ENCODE assay signal across 18 mouse cellular contexts in the genomic region with DNA sequence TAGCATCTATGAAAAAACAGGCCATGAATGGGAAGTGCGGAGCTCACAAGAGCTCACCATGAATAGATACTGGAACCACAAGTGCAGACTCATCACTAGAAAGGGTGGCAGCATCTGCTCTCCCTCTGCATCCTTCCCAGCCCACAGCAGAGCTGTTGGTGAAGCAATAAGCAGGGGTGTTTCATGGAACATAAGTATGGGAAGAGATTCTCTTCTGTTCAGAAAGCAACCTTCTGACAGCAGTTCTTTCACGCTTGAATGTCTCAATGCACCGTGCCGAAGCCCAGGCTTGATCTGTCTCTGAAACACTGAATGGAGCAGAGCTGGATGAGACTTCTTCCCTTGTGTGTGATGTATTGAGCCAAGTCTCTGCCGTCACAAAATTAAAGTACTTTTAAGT.
DNase-seq lines count a peak whose midpoint lies in the region; ATAC-seq and TF ChIP-seq lines count a peak whose summit lies in the region.
"Had no signal": no experiment of that assay in that cellular context is flagged by ENCODE, and none has a peak within 500 bp of the region (broad histone marks: within the 10 kb centered on the region; RNA-seq: fewer than 3 reads in every experiment).

No protein-coding gene starts in this region.

- no peak overlapping the region for H3K9ac ChIP-seq in forebrain, postnatal 0 days
- H3K9ac ChIP-seq in forebrain, embryonic 15.5 days (replicated peaks), result no peak overlapping the region
- H3K9ac ChIP-seq: embryonic facial prominence, embryonic 12.5 days; hindbrain, embryonic 14.5 days had no signal

- no peaks in the 10 kb centered on the region for H3K27me3 ChIP-seq in forebrain, postnatal 0 days (ENCODE audit: insufficient read depth, low read length)
- H3K27me3 ChIP-seq in forebrain, embryonic 15.5 days, result no peaks in the 10 kb centered on the region
- H3K27me3 ChIP-seq: embryonic facial prominence, embryonic 12.5 days had no signal

- TF ChIP-seq CTCF in forebrain, postnatal 0 days (IDR thresholded peaks at IDR 0.05; ENCODE audit: low read depth), result no peak

- no peak overlapping the region for H3K4me3 ChIP-seq in forebrain, postnatal 0 days (ENCODE audit: low read depth, low read length)
- H3K4me3 ChIP-seq in forebrain, embryonic 15.5 days, result no peak overlapping the region
- H3K4me3 ChIP-seq: embryonic facial prominence, embryonic 12.5 days; heart, adult 2 months had no signal

- DNase-seq in forebrain, postnatal 0 days, result peak; percentile 22
- peak; percentile 64 to 77 for DNase-seq in layer of hippocampus, adult 18-20 months (ENCODE audit: low spot score in 2 of 2)
- no peak for DNase-seq in layer of hippocampus, adult 9-10 months (ENCODE audit: low spot score)
- peak; percentile 85 for DNase-seq in brain, adult 2 months (ENCODE audit: low read depth, low spot score)
- DNase-seq in layer of hippocampus, postnatal 14 days (ENCODE audit: low spot score in 2 of 2), result peak; percentile 31 to 42
- DNase-seq in kidney, adult 9 months, result no peak
- no peak for DNase-seq in heart, adult 9 months (ENCODE audit: low spot score in 2 of 2)
- DNase-seq: adrenal gland, postnatal 25 days; cerebellum, adult 9-11 months; gastrocnemius, postnatal 36 days; heart, adult 2 months; kidney, adult 2 months; kidney, postnatal 10 days; thymus, adult 18-20 months had no signal

- no peak overlapping the region for H3K4me2 ChIP-seq in forebrain, postnatal 0 days (ENCODE audit: low read depth)
- no peak overlapping the region for H3K4me2 ChIP-seq in forebrain, embryonic 15.5 days (replicated peaks)
- H3K4me2 ChIP-seq: embryonic facial prominence, embryonic 12.5 days; hindbrain, embryonic 14.5 days had no signal

- no peak overlapping the region for H3K27ac ChIP-seq in forebrain, postnatal 0 days (ENCODE audit: low read depth, low read length)
- no peak overlapping the region for H3K27ac ChIP-seq in forebrain, embryonic 15.5 days (replicated peaks)
- H3K27ac ChIP-seq: embryonic facial prominence, embryonic 12.5 days; heart, adult 2 months; hindbrain, embryonic 14.5 days; macrophage had no signal

- WGBS in forebrain, postnatal 0 days, result 60% methylated on average over 5 of the region's 5 CpGs
- WGBS in forebrain, embryonic 15.5 days, result 67% methylated on average over 5 of the region's 5 CpGs

- H3K9me3 ChIP-seq in forebrain, postnatal 0 days (ENCODE audit: low read length), result no peaks in the 10 kb centered on the region
- H3K9me3 ChIP-seq in forebrain, embryonic 15.5 days, result no peaks in the 10 kb centered on the region
- H3K9me3 ChIP-seq: embryonic facial prominence, embryonic 12.5 days had no signal

- no peaks in the 10 kb centered on the region for H3K4me1 ChIP-seq in forebrain, postnatal 0 days (ENCODE audit: insufficient read depth)
- peaks cover 5% of the 10 kb centered on the region for H3K4me1 ChIP-seq in forebrain, embryonic 15.5 days
- H3K4me1 ChIP-seq: embryonic facial prominence, embryonic 12.5 days had no signal

- peak; percentile 69 for ATAC-seq in forebrain, postnatal 0 days
- no peak for ATAC-seq in forebrain, embryonic 15.5 days (replicated peaks)

- no peaks in the 10 kb centered on the region for H3K36me3 ChIP-seq in forebrain, postnatal 0 days (ENCODE audit: insufficient read depth)
- H3K36me3 ChIP-seq in forebrain, embryonic 15.5 days, result no peaks in the 10 kb centered on the region
- H3K36me3 ChIP-seq: embryonic facial prominence, embryonic 12.5 days had no signal

Comparison
In these comparisons a context has a peak if more than half of its experiments do, and no peak if none do; other contexts are left out.
1. DNase-seq: peak in forebrain, postnatal 0 days (single experiment), layer of hippocampus, adult 18-20 months (2 of 2), brain, adult 2 months (single experiment) and layer of hippocampus, postnatal 14 days (2 of 2); none in layer of hippocampus, adult 9-10 months (single experiment), kidney, adult 9 months (single experiment) and heart, adult 9 months (0 of 2).